Mouse (Mus musculus): ENCODE results near the gene Serf1. TPM values are rescaled to one million over a fixed set of nuclear protein-coding genes. Genes with fewer than 3 reads are reported as not detected.
"Not testable (repeated sequence)": the region's sequence is repeated elsewhere in the genome, so short reads cannot be mapped to it uniquely, and the experiment has no call there.

Gene Serf1
- polyA plus RNA-seq, 1 experiment: 618 TPM

DNA sequence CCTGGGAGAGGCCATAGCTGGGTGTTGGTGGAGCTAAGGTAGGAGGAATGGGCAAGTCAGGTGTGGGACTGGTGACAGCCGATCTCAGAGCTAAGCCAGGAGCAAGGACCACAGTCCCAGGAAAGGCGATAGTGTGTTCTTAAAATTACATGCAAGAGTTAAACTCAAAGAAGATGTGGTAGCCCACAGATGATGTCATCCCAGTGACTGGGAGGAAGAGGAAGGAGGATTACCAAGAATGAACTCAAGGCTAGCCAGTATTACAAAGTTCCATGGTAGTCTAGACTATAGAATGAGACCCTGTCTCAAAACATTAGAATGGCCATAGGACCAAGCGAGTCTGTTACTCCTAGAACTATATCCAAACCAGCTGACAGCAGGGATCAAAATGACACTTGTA lies 48.8 kb downstream of the Serf1 start:
- Histone ChIP-seq H3K36me3 (ENCODE audit: control insufficient read depth, insufficient read depth, low read length) (no peaks in the 10 kb centered on the region), H3K4me1 (ENCODE audit: control insufficient read depth, insufficient read depth, low read length) (no peaks in the 10 kb centered on the region), H3K27me3 (ENCODE audit: control insufficient read depth, insufficient read depth, low read length) (no peaks in the 10 kb centered on the region), H3K4me3 (ENCODE audit: control insufficient read depth, low read depth, low read length) (no peak overlapping the region), H3K27ac (ENCODE audit: control insufficient read depth, insufficient read depth, low read depth, low read length) (no peak overlapping the region)
- TF ChIP-seq CTCF (IDR thresholded peaks at IDR 0.05; ENCODE audit: control insufficient read depth, insufficient read depth, insufficient replicate concordance, low read depth, low read length) (no peak), POLR2A (IDR thresholded peaks at IDR 0.05; ENCODE audit: control insufficient read depth, low read depth, low read length) (no peak)

DNA sequence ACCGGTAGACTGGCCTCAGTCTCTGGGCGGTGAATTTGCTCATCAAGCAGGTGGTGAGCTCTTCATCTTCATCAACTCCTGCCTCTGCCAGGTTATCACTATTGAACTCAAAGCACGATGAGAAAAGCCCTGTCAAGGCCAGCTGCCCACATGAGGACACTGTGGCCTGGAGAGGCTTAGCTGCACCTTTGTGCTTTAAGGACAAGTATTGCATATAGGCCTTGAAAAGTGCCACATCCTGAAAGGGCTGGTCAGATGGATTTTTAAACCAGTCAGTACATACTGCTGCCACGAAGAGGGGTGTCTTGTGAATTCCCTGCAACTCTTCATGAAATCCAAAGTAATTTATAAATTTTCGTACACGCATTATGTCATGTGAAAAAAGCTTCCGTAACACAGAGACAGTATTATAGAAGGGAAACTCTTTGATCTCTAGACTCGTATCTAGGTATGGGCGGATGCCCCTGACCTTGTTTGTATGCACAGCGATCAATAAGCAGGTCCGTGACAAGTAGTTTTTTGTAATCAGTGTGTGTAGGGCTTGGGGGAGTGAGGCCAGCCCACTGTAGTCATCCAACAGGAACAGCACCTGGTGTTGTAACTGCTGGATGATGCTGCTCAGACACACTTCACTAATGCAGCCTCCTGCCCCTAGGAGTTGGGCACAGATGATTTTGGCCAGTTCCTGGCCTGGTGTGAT lies 53.5 kb downstream of the Serf1 start:
- not testable (repeated sequence) for H3K36me3 ChIP-seq (ENCODE audit: control insufficient read depth, insufficient read depth, low read length); H3K27ac ChIP-seq (ENCODE audit: control insufficient read depth, insufficient read depth, low read depth, low read length); H3K4me3 ChIP-seq (ENCODE audit: control insufficient read depth, low read depth, low read length); H3K27me3 ChIP-seq (ENCODE audit: control insufficient read depth, insufficient read depth, low read length); H3K4me1 ChIP-seq (ENCODE audit: control insufficient read depth, insufficient read depth, low read length)

DNA sequence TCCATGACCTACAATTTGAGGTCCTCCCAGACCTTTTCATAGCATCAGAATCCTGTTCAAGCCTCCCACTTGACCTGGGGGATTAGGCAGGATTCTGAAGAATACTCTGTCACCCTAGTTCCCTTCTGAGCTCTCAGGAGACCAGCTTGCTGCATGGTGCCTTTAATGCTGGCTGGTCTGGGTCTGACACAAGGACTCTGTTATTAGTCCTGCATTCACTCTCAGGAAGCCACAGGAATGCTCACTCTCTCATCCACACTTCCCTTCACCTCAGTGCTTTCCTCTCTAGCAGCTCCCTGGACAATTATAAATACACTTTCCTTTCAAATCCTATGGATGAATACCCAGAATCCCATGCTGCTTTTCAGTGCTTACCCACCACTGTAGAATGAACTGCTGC lies 54.7 kb downstream of the Serf1 start:
- not testable (repeated sequence) for H3K4me3 ChIP-seq (ENCODE audit: control insufficient read depth, low read depth, low read length); H3K36me3 ChIP-seq (ENCODE audit: control insufficient read depth, insufficient read depth, low read length); H3K27me3 ChIP-seq (ENCODE audit: control insufficient read depth, insufficient read depth, low read length)

More for the DNA sequence above, 54.7 kb downstream of the Serf1 start:
- H3K27ac ChIP-seq (ENCODE audit: control insufficient read depth, insufficient read depth, low read depth, low read length); H3K4me1 ChIP-seq (ENCODE audit: control insufficient read depth, insufficient read depth, low read length): not testable (repeated sequence)

Other genes with a start within 250 kb of the Serf1 start
- gene Cartpt, start 206.9 kb upstream of the Serf1 start, polyA plus RNA-seq (2012; rRNA removed): 0.10 TPM in 1 of 2 replicates, not detected in the other
- gene Mccc2, start 92.4 kb upstream of the Serf1 start, polyA plus RNA-seq (2012; rRNA removed): 12.3 and 13.4 TPM in 2 replicates
- 1.4 and 2.0 TPM in 2 replicates for gene Bdp1, start 3.9 kb upstream of the Serf1 start, polyA plus RNA-seq (2012; rRNA removed)
- gene Smn1, start 16.8 kb downstream of the Serf1 start, polyA plus RNA-seq (2012; rRNA removed): 17.5 and 19.0 TPM in 2 replicates
- gene Naip2, start 94.1 kb downstream of the Serf1 start, polyA plus RNA-seq (2012; rRNA removed): 0.10 and 0.12 TPM in 2 replicates
- 0.26 and 0.28 TPM in 2 replicates for gene Naip5, start 138.3 kb downstream of the Serf1 start, polyA plus RNA-seq (2012; rRNA removed)
- 0.30 and 0.32 TPM in 2 replicates for gene Naip6, start 209.7 kb downstream of the Serf1 start, polyA plus RNA-seq (2012; rRNA removed)